Mouse (Mus musculus): ENCODE results near the gene Ranbp9.

Gene Ranbp9

DNA sequence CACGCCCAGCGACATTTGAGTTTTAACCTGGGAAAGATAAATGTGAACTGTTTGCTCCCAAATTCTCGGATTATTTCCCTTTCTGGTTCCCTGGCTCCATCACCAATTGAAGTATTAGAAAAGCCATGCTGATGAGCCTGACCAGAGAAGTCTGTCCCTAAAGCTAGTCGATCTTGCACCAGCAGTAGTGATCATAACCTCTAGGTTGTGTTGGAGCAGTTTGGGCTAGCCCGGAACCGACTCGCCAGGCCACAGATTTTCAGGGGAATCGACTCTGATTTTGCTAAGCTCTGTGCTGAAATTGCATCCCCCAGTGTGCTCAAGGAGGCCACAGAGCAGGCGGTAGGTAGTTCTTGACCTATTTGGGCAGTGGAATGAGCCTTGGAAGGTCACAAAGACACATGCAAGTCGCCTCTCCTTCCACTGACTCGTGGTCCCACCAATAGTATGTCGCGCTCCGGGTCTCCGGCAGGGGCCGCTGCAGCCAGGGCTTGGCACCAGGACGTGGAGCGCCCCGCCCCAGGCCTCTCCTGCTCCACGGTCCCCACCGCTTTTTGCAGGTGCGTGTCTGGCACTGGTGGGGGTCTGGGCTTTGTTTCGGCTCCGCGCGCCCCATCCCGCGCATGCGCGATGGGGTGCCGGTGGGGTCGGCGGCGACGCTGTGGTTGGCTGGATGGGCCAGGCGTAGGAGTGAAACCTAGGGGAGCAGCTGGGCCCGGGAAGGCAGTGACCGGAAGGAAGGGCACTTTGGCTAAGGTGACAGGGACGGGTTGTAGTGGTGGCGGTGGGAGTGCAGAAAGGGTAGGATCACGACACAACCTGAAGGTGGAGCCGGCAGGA is 115.9 kb downstream of the Ranbp9 start, which contains the start of gene Sirt5:
Gene Sirt5, plus strand, starts transcription at position 512 of the 840 bp plus-strand sequence.
- DNase-seq (ENCODE audit: low read depth, low spot score): peak; percentile 89

- DNase-seq (ENCODE audit: low read depth, low spot score): no peak
Measured at GRCm38 (mm10) chr13:43362353-43362752, 118.7 kb downstream of the Ranbp9 start.

DNA sequence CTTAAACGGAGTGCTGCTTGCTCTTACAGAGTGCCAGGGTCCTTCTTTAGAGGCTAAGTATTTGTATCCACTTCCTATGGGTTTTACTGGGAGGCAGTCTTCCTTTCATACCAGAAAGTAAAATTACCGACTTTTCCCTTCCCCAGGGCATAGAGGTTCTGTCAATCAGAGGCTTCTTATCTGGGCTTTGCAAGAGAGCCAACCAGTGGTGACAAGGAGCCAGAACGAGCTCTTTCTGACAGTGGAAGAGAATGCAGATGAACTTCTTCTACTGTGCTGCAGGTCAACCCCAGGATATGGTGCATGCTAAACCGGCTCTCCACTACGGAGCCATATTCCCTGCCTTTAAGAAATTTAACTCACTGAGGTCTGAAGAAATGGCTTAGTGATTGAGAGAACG is 120.5 kb downstream of the Ranbp9 start:
- no peak for DNase-seq (ENCODE audit: low read depth, low spot score)

GRCm38 (mm10) chr13:43356346-43357125 is 124.5 kb downstream of the Ranbp9 start:
- DNase-seq (ENCODE audit: low read depth, low spot score): no peak

GRCm38 (mm10) chr13:43354362-43354761 is 126.7 kb downstream of the Ranbp9 start:
- no peak for DNase-seq (ENCODE audit: low read depth, low spot score)

GRCm38 (mm10) chr13:43353356-43353755 is 127.7 kb downstream of the Ranbp9 start:
- no peak for DNase-seq (ENCODE audit: low read depth, low spot score)
